Mouse (Mus musculus): ENCODE measurements at regions not wholly inside any gene's neighbourhood (a gene's known extent, or its start where the extent isn't known, plus 50 kb on each side); places are given as distances from the start of the nearest gene placed in this dataset.

- TF ChIP-seq POLR2A (IDR thresholded peaks at IDR 0.05; ENCODE audit: borderline replicate concordance, extremely low read depth, insufficient read depth, insufficient read length, poor library complexity, severe bottlenecking) (no peak), CTCF (IDR thresholded peaks at IDR 0.05; ENCODE audit: borderline replicate concordance, extremely low read depth, insufficient read depth, insufficient read length) (no peak)
Observed at GRCm38 (mm10) chr12:5955564-5955963, 580.1 kb upstream of the Klhl29 start.

Data from brain, embryonic 14.5 days (tissue).